Mouse (Mus musculus): ENCODE measurements around the gene Braf. TPM values are rescaled to one million over a fixed set of nuclear protein-coding genes. Genes with fewer than 3 reads are reported as not detected.
"Not testable (repeated sequence)": the region's sequence is repeated elsewhere in the genome, so short reads cannot be mapped to it uniquely, and the experiment has no call there.

Braf gene
- 14.3 and 17.0 TPM in 2 replicates for polyA plus RNA-seq (2015; fragmentation: Nextera tagmentation; extraction: Ambion mirVana)

GRCm38 (mm10) chr6:39724866-39725711 is at the start of gene Braf:
TSS of gene Braf (minus strand) at chr6:39725463.
- H3K9ac ChIP-seq (replicated peaks; ENCODE audit: low read length): peak within 1 kb of the TSS; percentile 92
- no peaks in the 10 kb centered on the region for H3K27me3 ChIP-seq (ENCODE audit: insufficient read depth, low read length)
- H3K27ac ChIP-seq (ENCODE audit: low read length): peak within 1 kb of the TSS; percentile 95
- peak; percentile 94 for ATAC-seq (ENCODE audit: low FRiP score, low TSS enrichment)
- H3K4me3 ChIP-seq (ENCODE audit: low read length): peak within 1 kb of the TSS; percentile 97
- under 1% methylated on average over 58 of the region's 101 CpGs for WGBS
- no peaks in the 10 kb centered on the region for H3K36me3 ChIP-seq (ENCODE audit: insufficient read depth, low read length)
- H3K9me3 ChIP-seq (ENCODE audit: low read length): no peaks in the 10 kb centered on the region
- peaks cover 21% of the 10 kb centered on the region for H3K4me1 ChIP-seq (ENCODE audit: insufficient read depth, low read length)
- H3K4me2 ChIP-seq (replicated peaks; ENCODE audit: low read depth, low read length): peak within 1 kb of the TSS; percentile 91

GRCm38 (mm10) chr6:39775029-39775428 is 49.8 kb upstream of the Braf start:
- no peak for ATAC-seq (ENCODE audit: low FRiP score, low TSS enrichment)

GRCm38 (mm10) chr6:39757229-39757628 is 32.0 kb upstream of the Braf start:
- Histone ChIP-seq H3K4me3 (ENCODE audit: low read length) (no peak overlapping the region), H3K36me3 (ENCODE audit: insufficient read depth, low read length) (no peaks in the 10 kb centered on the region), H3K27me3 (ENCODE audit: insufficient read depth, low read length) (no peaks in the 10 kb centered on the region), H3K9me3 (ENCODE audit: low read length) (no peaks in the 10 kb centered on the region), H3K4me1 (ENCODE audit: insufficient read depth, low read length) (no peaks in the 10 kb centered on the region), H3K4me2 (replicated peaks; ENCODE audit: low read depth, low read length) (no peak overlapping the region), H3K27ac (ENCODE audit: low read length) (no peak overlapping the region), H3K9ac (replicated peaks; ENCODE audit: low read length) (no peak overlapping the region)
- ATAC-seq (ENCODE audit: low FRiP score, low TSS enrichment): no peak
- 80% methylated on average over 2 of the region's 2 CpGs for WGBS

More at GRCm38 (mm10) chr6:39775029-39775428, 49.8 kb upstream of the Braf start:
- H3K9me3 ChIP-seq (ENCODE audit: low read length): no peaks in the 10 kb centered on the region
- H3K4me3 ChIP-seq (ENCODE audit: low read length): no peak overlapping the region
- H3K27me3 ChIP-seq (ENCODE audit: insufficient read depth, low read length): no peaks in the 10 kb centered on the region
- no peaks in the 10 kb centered on the region for H3K36me3 ChIP-seq (ENCODE audit: insufficient read depth, low read length)
- 84% methylated on average over 9 of the region's 9 CpGs for WGBS
- no peak overlapping the region for H3K27ac ChIP-seq (ENCODE audit: low read length)
- H3K9ac ChIP-seq (replicated peaks; ENCODE audit: low read length): no peak overlapping the region
- H3K4me1 ChIP-seq (ENCODE audit: insufficient read depth, low read length): peaks cover 3% of the 10 kb centered on the region; the same call in 1 of the 2 replicates
- no peak overlapping the region for H3K4me2 ChIP-seq (replicated peaks; ENCODE audit: low read depth, low read length)

GRCm38 (mm10) chr6:39749881-39750280 is 24.6 kb upstream of the Braf start:
- Histone ChIP-seq H3K9ac (replicated peaks; ENCODE audit: low read length) (no peak overlapping the region), H3K9me3 (ENCODE audit: low read length) (no peaks in the 10 kb centered on the region), H3K27ac (ENCODE audit: low read length) (no peak overlapping the region), H3K36me3 (ENCODE audit: insufficient read depth, low read length) (no peaks in the 10 kb centered on the region), H3K4me2 (replicated peaks; ENCODE audit: low read depth, low read length) (no peak overlapping the region), H3K27me3 (ENCODE audit: insufficient read depth, low read length) (no peaks in the 10 kb centered on the region), H3K4me1 (ENCODE audit: insufficient read depth, low read length) (no peaks in the 10 kb centered on the region), H3K4me3 (ENCODE audit: low read length) (no peak overlapping the region)
- 30% methylated on average over 6 of the region's 6 CpGs for WGBS
- ATAC-seq (ENCODE audit: low FRiP score, low TSS enrichment): no peak

- Histone ChIP-seq H3K36me3 (ENCODE audit: insufficient read depth, low read length) (no peaks in the 10 kb centered on the region), H3K4me1 (ENCODE audit: insufficient read depth, low read length) (no peaks in the 10 kb centered on the region), H3K27ac (ENCODE audit: low read length) (no peak overlapping the region), H3K9ac (replicated peaks; ENCODE audit: low read length) (no peak overlapping the region), H3K4me2 (replicated peaks; ENCODE audit: low read depth, low read length) (no peak overlapping the region), H3K27me3 (ENCODE audit: insufficient read depth, low read length) (no peaks in the 10 kb centered on the region), H3K4me3 (ENCODE audit: low read length) (no peak overlapping the region), H3K9me3 (ENCODE audit: low read length) (no peaks in the 10 kb centered on the region)
- WGBS: 5% methylated on average over 1 of the region's 1 CpGs
- no peak for ATAC-seq (ENCODE audit: low FRiP score, low TSS enrichment)
These were observed 21.8 kb upstream of the Braf start for GRCm38 (mm10) chr6:39747094-39747493.

GRCm38 (mm10) chr6:39745456-39745855 is 20.2 kb upstream of the Braf start:
- Histone ChIP-seq H3K4me2 (replicated peaks; ENCODE audit: low read depth, low read length) (no peak overlapping the region), H3K9me3 (ENCODE audit: low read length) (no peaks in the 10 kb centered on the region), H3K4me3 (ENCODE audit: low read length) (no peak overlapping the region), H3K27ac (ENCODE audit: low read length) (no peak overlapping the region), H3K27me3 (ENCODE audit: insufficient read depth, low read length) (no peaks in the 10 kb centered on the region), H3K36me3 (ENCODE audit: insufficient read depth, low read length) (no peaks in the 10 kb centered on the region), H3K9ac (replicated peaks; ENCODE audit: low read length) (no peak overlapping the region), H3K4me1 (ENCODE audit: insufficient read depth, low read length) (no peaks in the 10 kb centered on the region)
- WGBS: 85% methylated on average over 1 of the region's 1 CpGs
- no peak for ATAC-seq (ENCODE audit: low FRiP score, low TSS enrichment)

GRCm38 (mm10) chr6:39739698-39740097 is 14.4 kb upstream of the Braf start:
- H3K27ac ChIP-seq (ENCODE audit: low read length); H3K27me3 ChIP-seq (ENCODE audit: insufficient read depth, low read length); H3K4me1 ChIP-seq (ENCODE audit: insufficient read depth, low read length); H3K4me3 ChIP-seq (ENCODE audit: low read length); ATAC-seq (ENCODE audit: low FRiP score, low TSS enrichment); H3K36me3 ChIP-seq (ENCODE audit: insufficient read depth, low read length); H3K9ac ChIP-seq (replicated peaks; ENCODE audit: low read length); H3K4me2 ChIP-seq (replicated peaks; ENCODE audit: low read depth, low read length); H3K9me3 ChIP-seq (ENCODE audit: low read length): not testable (repeated sequence)
- 91% methylated on average over 9 of the region's 9 CpGs for WGBS

GRCm38 (mm10) chr6:39728095-39728494 is 2.8 kb upstream of the Braf start:
- Histone ChIP-seq H3K36me3 (ENCODE audit: insufficient read depth, low read length) (no peaks in the 10 kb centered on the region), H3K4me1 (ENCODE audit: insufficient read depth, low read length) (peaks cover 10% of the 10 kb centered on the region), H3K4me3 (ENCODE audit: low read length) (no peak overlapping the region), H3K27me3 (ENCODE audit: insufficient read depth, low read length) (no peaks in the 10 kb centered on the region), H3K27ac (ENCODE audit: low read length) (no peak overlapping the region), H3K9ac (replicated peaks; ENCODE audit: low read length) (no peak overlapping the region), H3K4me2 (replicated peaks; ENCODE audit: low read depth, low read length) (no peak overlapping the region), H3K9me3 (ENCODE audit: low read length) (no peaks in the 10 kb centered on the region)
- ATAC-seq (ENCODE audit: low FRiP score, low TSS enrichment): no peak
- WGBS: 79% methylated on average over 5 of the region's 5 CpGs

- Histone ChIP-seq H3K36me3 (ENCODE audit: insufficient read depth, low read length) (no peaks in the 10 kb centered on the region), H3K4me3 (ENCODE audit: low read length) (no peak overlapping the region), H3K4me2 (replicated peaks; ENCODE audit: low read depth, low read length) (no peak overlapping the region), H3K9ac (replicated peaks; ENCODE audit: low read length) (no peak overlapping the region), H3K27me3 (ENCODE audit: insufficient read depth, low read length) (no peaks in the 10 kb centered on the region), H3K27ac (ENCODE audit: low read length) (no peak overlapping the region), H3K4me1 (ENCODE audit: insufficient read depth, low read length) (peaks cover 15% of the 10 kb centered on the region), H3K9me3 (ENCODE audit: low read length) (no peaks in the 10 kb centered on the region)
- 77% methylated on average over 3 of the region's 3 CpGs for WGBS
- no peak for ATAC-seq (ENCODE audit: low FRiP score, low TSS enrichment)
These were observed 886 bp upstream of the Braf start for GRCm38 (mm10) chr6:39726149-39726548.

- peak overlapping the region; percentile 95 for H3K27ac ChIP-seq (ENCODE audit: low read length)
- H3K27me3 ChIP-seq (ENCODE audit: insufficient read depth, low read length): no peaks in the 10 kb centered on the region
- peak overlapping the region; percentile 91 for H3K4me2 ChIP-seq (replicated peaks; ENCODE audit: low read depth, low read length)
- H3K36me3 ChIP-seq (ENCODE audit: insufficient read depth, low read length): no peaks in the 10 kb centered on the region
- peak overlapping the region; percentile 92 for H3K9ac ChIP-seq (replicated peaks; ENCODE audit: low read length)
- peak; percentile 80; the same call in 1 of the 2 replicates for ATAC-seq (ENCODE audit: low FRiP score, low TSS enrichment)
- peaks cover 21% of the 10 kb centered on the region for H3K4me1 ChIP-seq (ENCODE audit: insufficient read depth, low read length)
- no peaks in the 10 kb centered on the region for H3K9me3 ChIP-seq (ENCODE audit: low read length)
- WGBS: under 1% methylated on average over 12 of the region's 12 CpGs
- peak overlapping the region; percentile 97 for H3K4me3 ChIP-seq (ENCODE audit: low read length)
These were observed 759 bp downstream of the Braf start for GRCm38 (mm10) chr6:39724542-39724865.
